In genomic region chr10:80917779-80918434, GRCm38 (mm10) we compare ENCODE assay signal across 8 mouse cellular contexts. TPM values are rescaled to one million over a fixed set of nuclear protein-coding genes. Genes with fewer than 3 reads are reported as not detected.
DNase-seq lines count a peak whose midpoint lies in the region; ATAC-seq and TF ChIP-seq lines count a peak whose summit lies in the region.

Lmnb2 (minus strand) TSS chr10:80918245.

- peak; percentile 74 for DNase-seq in CD4-positive, CD25-positive, alpha-beta regulatory T cell, adult 2 months (ENCODE audit: low read depth, low spot score)
- DNase-seq in adrenal gland, postnatal 4 days (ENCODE audit: low spot score in 2 of 2) = no peak
- peak; percentile 80 for DNase-seq in kidney, postnatal 14 days
- DNase-seq in liver, embryonic 13.5 days = no peak
- peak; percentile 72 for DNase-seq in neural tube, embryonic 10.5 days (ENCODE audit: extremely low spot score, low spot score)
- DNase-seq in stomach, postnatal 0 days (ENCODE audit: low spot score) = peak; percentile 81

- no peak for TF ChIP-seq EP300 in stomach, postnatal 0 days (optimal IDR thresholded peaks at IDR 0.05)

- H3K4me3 ChIP-seq in embryonic facial prominence, embryonic 15.5 days (replicated peaks) = peak within 1 kb of the TSS; percentile 91
- H3K4me3 ChIP-seq in heart, embryonic 14.5 days (ENCODE audit: control insufficient read depth in 1 of 2, insufficient read depth in 1 of 2, low read depth in 1 of 2, low read length in 2 of 2) = peak within 1 kb of the TSS; percentile 86 to 95
- peak within 1 kb of the TSS; percentile 78 for H3K4me3 ChIP-seq in liver, embryonic 13.5 days (replicated peaks)
- H3K4me3 ChIP-seq in stomach, postnatal 0 days (ENCODE audit: low read depth, low read length) = peak within 1 kb of the TSS; percentile 91

- TF ChIP-seq CTCF in stomach, postnatal 0 days (IDR thresholded peaks at IDR 0.05; ENCODE audit: low read depth) = peak; percentile 28

- H3K4me1 ChIP-seq in embryonic facial prominence, embryonic 15.5 days = peaks cover 49% of the 10 kb centered on the region
- H3K4me1 ChIP-seq in heart, embryonic 14.5 days (ENCODE audit: control insufficient read depth in 2 of 2, insufficient read depth in 2 of 2, low read length in 2 of 2) = peaks cover 11 to 26% of the 10 kb centered on the region in 2 experiments
- H3K4me1 ChIP-seq in liver, embryonic 13.5 days (replicated peaks) = peaks cover 63% of the 10 kb centered on the region
- H3K4me1 ChIP-seq in stomach, postnatal 0 days (replicated peaks; ENCODE audit: control insufficient read depth, insufficient read depth) = peaks cover 5% of the 10 kb centered on the region; the same call in 1 of the 2 replicates

- H3K9ac ChIP-seq in embryonic facial prominence, embryonic 15.5 days = peak within 1 kb of the TSS; percentile 79
- peak within 1 kb of the TSS; percentile 92 for H3K9ac ChIP-seq in heart, embryonic 14.5 days (ENCODE audit: low read length)
- H3K9ac ChIP-seq in liver, embryonic 13.5 days = peak within 1 kb of the TSS; percentile 81
- peak within 1 kb of the TSS; percentile 74 for H3K9ac ChIP-seq in stomach, postnatal 0 days (ENCODE audit: low read length)

- peak within 1 kb of the TSS; percentile 80 for H3K27ac ChIP-seq in embryonic facial prominence, embryonic 15.5 days (replicated peaks)
- peak within 1 kb of the TSS; percentile 16 to 64; a peak in 3 of 4 replicates for H3K27ac ChIP-seq in heart, embryonic 14.5 days (replicated peaks in 1 of 2; ENCODE audit: control insufficient read depth in 1 of 2, insufficient read depth in 1 of 2, low read depth in 2 of 2, low read length in 2 of 2)
- peak within 1 kb of the TSS; percentile 59 for H3K27ac ChIP-seq in liver, embryonic 13.5 days
- H3K27ac ChIP-seq in stomach, postnatal 0 days (replicated peaks) = peak within 1 kb of the TSS; percentile 81

- no peaks in the 10 kb centered on the region for H3K27me3 ChIP-seq in embryonic facial prominence, embryonic 15.5 days
- no peaks in the 10 kb centered on the region for H3K27me3 ChIP-seq in heart, embryonic 14.5 days (ENCODE audit: control insufficient read depth, insufficient read depth, low read length)
- peaks cover 28% of the 10 kb centered on the region for H3K27me3 ChIP-seq in liver, embryonic 13.5 days
- no peaks in the 10 kb centered on the region for H3K27me3 ChIP-seq in stomach, postnatal 0 days (ENCODE audit: control insufficient read depth, insufficient read depth, low read length)

- 0 out of 2 replicates have a peak, but pooled peaks have one; percentile 20 for ATAC-seq in embryonic facial prominence, embryonic 15.5 days (ENCODE audit: insufficient number of reproducible peaks, low FRiP score, low TSS enrichment, low read depth)
- no peak for ATAC-seq in heart, embryonic 14.5 days (ENCODE audit: insufficient number of reproducible peaks, insufficient read depth, low FRiP score, low read depth)
- ATAC-seq in liver, embryonic 13.5 days (ENCODE audit: low read depth) = peak; percentile 25
- ATAC-seq in stomach, postnatal 0 days (ENCODE audit: low FRiP score, low TSS enrichment) = peak; percentile 47

- H3K4me2 ChIP-seq in embryonic facial prominence, embryonic 15.5 days (replicated peaks) = peak within 1 kb of the TSS; percentile 93
- H3K4me2 ChIP-seq in heart, embryonic 14.5 days (ENCODE audit: low read length) = peak within 1 kb of the TSS; percentile 97
- peak within 1 kb of the TSS; percentile 90 for H3K4me2 ChIP-seq in liver, embryonic 13.5 days
- peak within 1 kb of the TSS; percentile 95 for H3K4me2 ChIP-seq in stomach, postnatal 0 days (replicated peaks; ENCODE audit: low read depth)

- H3K9me3 ChIP-seq in embryonic facial prominence, embryonic 15.5 days (replicated peaks) = no peaks in the 10 kb centered on the region
- no peaks in the 10 kb centered on the region for H3K9me3 ChIP-seq in heart, embryonic 14.5 days (ENCODE audit: control insufficient read depth, low read length)
- no peaks in the 10 kb centered on the region for H3K9me3 ChIP-seq in liver, embryonic 13.5 days (replicated peaks)
- no peaks in the 10 kb centered on the region for H3K9me3 ChIP-seq in stomach, postnatal 0 days (ENCODE audit: control insufficient read depth, low read length)

- under 1% methylated on average over 55 of the region's 61 CpGs for WGBS in embryonic facial prominence, embryonic 15.5 days
- WGBS in heart, embryonic 14.5 days = under 1% methylated on average over 61 of the region's 61 CpGs
- WGBS in liver, embryonic 13.5 days (ENCODE audit: insufficient replicate concordance) = under 1% methylated on average over 61 of the region's 61 CpGs
- under 1% methylated on average over 61 of the region's 61 CpGs for WGBS in stomach, postnatal 0 days

- peaks cover 20% of the 10 kb centered on the region for H3K36me3 ChIP-seq in embryonic facial prominence, embryonic 15.5 days
- H3K36me3 ChIP-seq in heart, embryonic 14.5 days (ENCODE audit: control insufficient read depth, insufficient read depth, low read length) = peaks cover 5% of the 10 kb centered on the region; the same call in 1 of the 2 replicates
- H3K36me3 ChIP-seq in liver, embryonic 13.5 days = peaks cover 8% of the 10 kb centered on the region; the same call in 1 of the 2 replicates
- H3K36me3 ChIP-seq in stomach, postnatal 0 days (ENCODE audit: control insufficient read depth, insufficient read depth, low read length) = no peaks in the 10 kb centered on the region

RNA-seq across cellular contexts. Expression of gene Lmnb2, which starts in this region (rescaled TPM):
- total RNA-seq in adrenal gland, postnatal 4 days (2021) = 10 to 100 TPM; 18.5 to 23.1 TPM
- polyA plus RNA-seq in embryonic facial prominence, embryonic 15.5 days (2015; fragmentation: Nextera tagmentation; extraction: Ambion mirVana) = 56.7 and 60.1 TPM in 2 replicates
- 7.3 and 8.1 TPM in 2 replicates for polyA plus RNA-seq in heart, embryonic 14.5 days (2014; fragmentation: Nextera tagmentation; extraction: Ambion mirVana)
- polyA plus RNA-seq in liver, embryonic 13.5 days (2015; fragmentation: Nextera tagmentation; extraction: Ambion mirVana) = 14.0 and 15.4 TPM in 2 replicates
- 12.0 and 12.4 TPM in 2 replicates for polyA plus RNA-seq in stomach, postnatal 0 days (2015; fragmentation: Nextera tagmentation; extraction: Ambion mirVana)

Comparison
In these comparisons a context has a peak if more than half of its experiments do, and no peak if none do; other contexts are left out.
1. DNase-seq: peak in CD4-positive, CD25-positive, alpha-beta regulatory T cell, adult 2 months (single experiment), kidney, postnatal 14 days (single experiment), neural tube, embryonic 10.5 days (single experiment) and stomach, postnatal 0 days (single experiment); none in adrenal gland, postnatal 4 days (0 of 2) and liver, embryonic 13.5 days (single experiment).
2. Peak in every context shown above with its lines, with median percentiles within 50 percentile points of each other: H3K27ac ChIP-seq, H3K4me2 ChIP-seq, H3K4me3 ChIP-seq and H3K9ac ChIP-seq.